Mouse (Mus musculus): Measurements from ENCODE around the gene Nadk2. TPM values are rescaled to one million over a fixed set of nuclear protein-coding genes. Genes with fewer than 3 reads are reported as not detected.

Nadk2 gene
- polyA plus RNA-seq, 1 experiment, result 8.0 TPM

DNA sequence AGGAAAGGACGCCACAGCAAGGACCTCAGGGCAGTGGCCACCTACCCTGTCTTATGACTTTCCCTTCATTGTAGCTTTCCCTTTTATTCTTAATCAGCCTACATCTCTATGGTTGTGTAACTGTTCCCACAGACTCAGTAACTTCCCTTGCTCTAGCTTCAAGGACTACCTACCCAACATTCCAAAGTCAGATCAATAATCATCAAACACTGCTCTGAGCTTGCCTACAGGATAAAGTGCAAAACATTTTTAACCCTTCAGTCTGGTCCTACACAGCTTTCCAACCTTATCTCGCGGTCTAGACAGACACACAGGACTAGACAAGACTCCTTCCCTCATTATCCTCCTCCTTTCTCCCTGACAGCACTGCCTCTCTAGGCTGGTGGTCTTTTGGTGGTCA, 707 bp upstream of the Nadk2 start:
- TF ChIP-seq MYOD1 (IDR thresholded peaks at IDR 0.05; ENCODE audit: control insufficient read depth, insufficient read length, low read depth), result no peak
- no peak for TF ChIP-seq CEBPB (IDR thresholded peaks at IDR 0.05; ENCODE audit: low read depth)
- TF ChIP-seq USF1 (IDR thresholded peaks at IDR 0.05; ENCODE audit: low read depth), result no peak
- no peak for TF ChIP-seq CTCF (IDR thresholded peaks at IDR 0.05; ENCODE audit: control insufficient read depth, insufficient read depth, insufficient read length)
- TF ChIP-seq FOSL1 (IDR thresholded peaks at IDR 0.05; ENCODE audit: insufficient read depth, low read length, poor library complexity, severe bottlenecking), result no peak
- no peak for TF ChIP-seq MAX (IDR thresholded peaks at IDR 0.05)
- no peak for TF ChIP-seq MYOG (IDR thresholded peaks at IDR 0.05; ENCODE audit: control insufficient read depth, extremely low read depth, insufficient read length)
- Histone ChIP-seq H3ac (ENCODE audit: control insufficient read depth, insufficient read length, low read depth) (peak overlapping the region; percentile 56), H3K79me3 (ENCODE audit: low read depth) (peaks cover 7% of the 10 kb centered on the region), H3K27me3 (ENCODE audit: control insufficient read depth, insufficient read depth, insufficient read length) (no peaks in the 10 kb centered on the region), H3K4me3 (ENCODE audit: insufficient read depth, poor library complexity, severe bottlenecking) (peak overlapping the region; percentile 40), H3K79me2 (ENCODE audit: control insufficient read depth, insufficient read depth) (peaks cover 37% of the 10 kb centered on the region), H3K36me3 (ENCODE audit: control insufficient read depth, insufficient read depth) (no peaks in the 10 kb centered on the region)

DNA sequence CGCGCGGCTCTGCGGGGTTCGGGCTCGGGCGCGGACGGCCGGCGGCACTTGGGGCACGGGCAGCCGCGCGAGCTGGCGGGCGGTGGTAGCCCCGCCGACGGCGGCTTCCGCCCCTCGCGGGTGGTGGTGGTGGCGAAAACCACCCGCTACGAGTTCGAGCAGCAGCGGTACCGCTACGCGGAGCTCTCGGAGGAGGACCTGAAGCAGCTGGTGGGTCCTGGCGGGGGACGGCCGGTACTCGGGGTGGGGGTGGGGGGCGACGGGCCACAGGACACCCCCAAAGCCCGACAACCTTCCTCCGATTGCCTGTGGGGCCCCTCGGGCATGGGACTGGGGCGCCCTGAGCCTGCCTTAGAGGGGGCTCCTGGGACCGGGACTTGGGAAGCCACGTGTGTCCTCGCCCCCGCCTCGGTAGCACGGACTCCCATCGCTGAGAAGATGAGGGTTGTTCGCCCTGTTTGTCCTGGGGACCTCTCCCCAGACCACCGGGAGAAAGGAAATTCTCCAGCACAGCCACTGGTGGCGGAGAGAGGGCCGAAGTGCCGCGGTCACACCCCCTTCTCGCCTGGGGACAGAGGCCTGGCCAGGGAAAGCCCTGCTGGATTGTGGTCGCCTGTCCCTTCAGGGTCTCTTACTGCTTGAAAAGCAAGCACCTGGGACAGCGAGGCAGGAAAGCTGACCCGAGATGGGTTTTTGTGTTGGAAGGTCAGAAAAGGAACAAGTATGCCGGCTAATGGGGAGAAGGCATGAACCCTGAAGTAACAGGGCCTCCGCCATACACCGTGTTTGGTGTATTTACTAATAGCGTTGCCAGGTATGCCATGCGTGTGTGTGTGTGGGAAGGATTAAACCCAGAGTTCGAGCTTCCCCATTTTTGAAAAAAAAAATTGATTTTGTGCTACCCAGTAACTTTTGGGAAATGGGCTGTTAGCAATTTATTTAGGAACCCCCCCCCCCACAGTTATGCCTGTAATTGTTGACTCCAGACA, 790 bp downstream of the Nadk2 start:
- TF ChIP-seq FOSL1 (IDR thresholded peaks at IDR 0.05; ENCODE audit: insufficient read depth, low read length, poor library complexity, severe bottlenecking), result no peak
- no peak for TF ChIP-seq CEBPB (IDR thresholded peaks at IDR 0.05; ENCODE audit: low read depth)
- TF ChIP-seq USF1 (IDR thresholded peaks at IDR 0.05; ENCODE audit: low read depth), result no peak
- TF ChIP-seq MYOD1 (IDR thresholded peaks at IDR 0.05; ENCODE audit: control insufficient read depth, insufficient read length, low read depth), result no peak
- TF ChIP-seq MYOG (IDR thresholded peaks at IDR 0.05; ENCODE audit: control insufficient read depth, extremely low read depth, insufficient read length), result no peak
- TF ChIP-seq CTCF (IDR thresholded peaks at IDR 0.05; ENCODE audit: control insufficient read depth, insufficient read depth, insufficient read length), result no peak
- no peak for TF ChIP-seq MAX (IDR thresholded peaks at IDR 0.05)
- H3ac ChIP-seq (ENCODE audit: control insufficient read depth, insufficient read length, low read depth), result peak overlapping the region; percentile 73
- H3K4me3 ChIP-seq (ENCODE audit: insufficient read depth, poor library complexity, severe bottlenecking), result peak overlapping the region; percentile 82
- H3K27me3 ChIP-seq (ENCODE audit: control insufficient read depth, insufficient read depth, insufficient read length), result no peaks in the 10 kb centered on the region
- H3K79me2 ChIP-seq (ENCODE audit: control insufficient read depth, insufficient read depth), result peaks cover 45% of the 10 kb centered on the region
- H3K79me3 ChIP-seq (ENCODE audit: low read depth), result peaks cover 7% of the 10 kb centered on the region
- no peaks in the 10 kb centered on the region for H3K36me3 ChIP-seq (ENCODE audit: control insufficient read depth, insufficient read depth)

DNA sequence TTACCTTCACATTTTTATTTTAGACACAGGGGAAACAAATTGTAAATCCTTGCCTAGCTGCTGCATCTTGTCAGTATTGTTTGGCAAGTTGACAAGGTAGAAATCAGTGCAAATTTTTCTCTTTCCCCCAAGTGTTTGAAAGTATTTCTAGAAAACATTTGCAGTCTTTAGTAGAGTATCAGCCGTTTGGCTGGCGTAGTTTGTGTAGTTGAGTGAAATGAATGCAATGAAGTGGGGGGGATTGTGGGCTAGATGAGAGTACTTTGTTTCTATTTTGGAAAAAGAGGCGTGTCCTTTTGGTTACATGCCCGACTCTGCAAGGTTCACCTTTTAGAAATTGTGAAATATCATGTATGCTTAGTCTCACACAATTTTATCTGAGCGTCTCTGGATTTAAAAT, 1.6 kb downstream of the Nadk2 start:
- H3ac ChIP-seq (ENCODE audit: control insufficient read depth, insufficient read length, low read depth), result no peak overlapping the region
- no peaks in the 10 kb centered on the region for H3K36me3 ChIP-seq (ENCODE audit: control insufficient read depth, insufficient read depth)
- no peak overlapping the region for H3K4me3 ChIP-seq (ENCODE audit: insufficient read depth, poor library complexity, severe bottlenecking)
- H3K79me2 ChIP-seq (ENCODE audit: control insufficient read depth, insufficient read depth), result peaks cover 53% of the 10 kb centered on the region
- TF ChIP-seq CTCF (IDR thresholded peaks at IDR 0.05; ENCODE audit: control insufficient read depth, insufficient read depth, insufficient read length) (no peak), MAX (IDR thresholded peaks at IDR 0.05) (no peak), MYOG (IDR thresholded peaks at IDR 0.05; ENCODE audit: control insufficient read depth, extremely low read depth, insufficient read length) (no peak), CEBPB (IDR thresholded peaks at IDR 0.05; ENCODE audit: low read depth) (no peak), FOSL1 (IDR thresholded peaks at IDR 0.05; ENCODE audit: insufficient read depth, low read length, poor library complexity, severe bottlenecking) (no peak), MYOD1 (IDR thresholded peaks at IDR 0.05; ENCODE audit: control insufficient read depth, insufficient read length, low read depth) (no peak), USF1 (IDR thresholded peaks at IDR 0.05; ENCODE audit: low read depth) (no peak)
- H3K79me3 ChIP-seq (ENCODE audit: low read depth), result peaks cover 7% of the 10 kb centered on the region
- no peaks in the 10 kb centered on the region for H3K27me3 ChIP-seq (ENCODE audit: control insufficient read depth, insufficient read depth, insufficient read length)

DNA sequence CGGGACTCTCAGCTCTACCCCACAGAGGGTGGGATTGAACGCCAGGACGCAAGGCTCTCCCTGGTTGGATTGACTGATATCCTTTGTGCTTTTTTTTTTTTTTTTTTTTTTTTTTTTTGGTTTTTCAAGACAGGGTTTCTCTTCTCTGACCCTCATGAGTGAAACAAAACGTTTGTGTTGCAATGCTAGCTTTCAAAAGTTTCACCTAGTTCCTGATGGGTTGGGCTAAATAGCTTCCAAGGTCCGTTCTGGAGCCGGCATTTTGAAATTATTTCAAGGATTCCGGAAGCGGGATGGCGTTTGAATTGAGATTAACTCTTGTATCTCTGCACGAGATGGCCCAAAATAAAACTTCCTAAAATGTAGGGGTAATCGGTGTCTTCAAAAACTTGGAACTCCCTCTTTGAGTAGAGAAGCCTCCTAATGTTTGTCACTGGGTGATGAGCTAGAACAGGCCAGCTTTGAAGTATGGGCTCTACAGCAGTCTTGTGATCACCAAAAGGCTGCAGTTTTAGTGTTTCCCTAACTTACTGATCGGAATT, 2.1 kb downstream of the Nadk2 start:
- H3K4me3 ChIP-seq (ENCODE audit: insufficient read depth, poor library complexity, severe bottlenecking), result no peak overlapping the region

DNA sequence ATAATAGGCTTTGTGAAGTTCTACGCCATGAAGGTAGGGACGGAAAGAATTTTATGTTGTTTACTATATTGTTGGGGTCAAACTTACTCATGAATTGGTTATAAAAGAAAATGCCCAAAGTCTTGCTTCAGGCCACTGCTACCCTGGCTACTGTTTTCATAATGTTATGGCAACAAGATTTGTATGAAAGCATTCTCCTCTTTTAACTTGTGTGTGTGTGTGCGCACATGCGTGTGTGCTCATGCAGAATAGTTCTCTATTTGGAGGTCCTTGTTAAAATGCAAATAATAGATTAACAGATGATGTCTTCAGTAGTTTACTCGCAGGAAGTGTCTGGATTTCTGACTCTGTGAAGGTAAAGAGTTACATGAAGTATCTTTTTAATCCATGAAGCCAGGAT, 2.6 kb downstream of the Nadk2 start:
- Histone ChIP-seq H3K27me3 (ENCODE audit: control insufficient read depth, insufficient read depth, insufficient read length) (no peaks in the 10 kb centered on the region), H3ac (ENCODE audit: control insufficient read depth, insufficient read length, low read depth) (no peak overlapping the region), H3K36me3 (ENCODE audit: control insufficient read depth, insufficient read depth) (no peaks in the 10 kb centered on the region), H3K4me3 (ENCODE audit: insufficient read depth, poor library complexity, severe bottlenecking) (no peak overlapping the region), H3K79me2 (ENCODE audit: control insufficient read depth, insufficient read depth) (peaks cover 62% of the 10 kb centered on the region), H3K79me3 (ENCODE audit: low read depth) (peaks cover 7% of the 10 kb centered on the region)
- TF ChIP-seq CEBPB (IDR thresholded peaks at IDR 0.05; ENCODE audit: low read depth) (no peak), MYOG (IDR thresholded peaks at IDR 0.05; ENCODE audit: control insufficient read depth, extremely low read depth, insufficient read length) (no peak), MYOD1 (IDR thresholded peaks at IDR 0.05; ENCODE audit: control insufficient read depth, insufficient read length, low read depth) (no peak), FOSL1 (IDR thresholded peaks at IDR 0.05; ENCODE audit: insufficient read depth, low read length, poor library complexity, severe bottlenecking) (no peak), CTCF (IDR thresholded peaks at IDR 0.05; ENCODE audit: control insufficient read depth, insufficient read depth, insufficient read length) (no peak)

More for the DNA sequence above, 2.1 kb downstream of the Nadk2 start:
- Histone ChIP-seq H3K79me2 (ENCODE audit: control insufficient read depth, insufficient read depth) (peaks cover 57% of the 10 kb centered on the region), H3ac (ENCODE audit: control insufficient read depth, insufficient read length, low read depth) (no peak overlapping the region), H3K27me3 (ENCODE audit: control insufficient read depth, insufficient read depth, insufficient read length) (no peaks in the 10 kb centered on the region), H3K36me3 (ENCODE audit: control insufficient read depth, insufficient read depth) (no peaks in the 10 kb centered on the region), H3K79me3 (ENCODE audit: low read depth) (peaks cover 7% of the 10 kb centered on the region)
- TF ChIP-seq MYOG (IDR thresholded peaks at IDR 0.05; ENCODE audit: control insufficient read depth, extremely low read depth, insufficient read length) (no peak), MYOD1 (IDR thresholded peaks at IDR 0.05; ENCODE audit: control insufficient read depth, insufficient read length, low read depth) (no peak), CTCF (IDR thresholded peaks at IDR 0.05; ENCODE audit: control insufficient read depth, insufficient read depth, insufficient read length) (no peak), MAX (IDR thresholded peaks at IDR 0.05) (no peak), FOSL1 (IDR thresholded peaks at IDR 0.05; ENCODE audit: insufficient read depth, low read length, poor library complexity, severe bottlenecking) (no peak), CEBPB (IDR thresholded peaks at IDR 0.05; ENCODE audit: low read depth) (no peak), USF1 (IDR thresholded peaks at IDR 0.05; ENCODE audit: low read depth) (no peak)
